Mouse (Mus musculus): ENCODE measurements around the gene Defb5. TPM values are rescaled to one million over a fixed set of nuclear protein-coding genes. Genes with fewer than 3 reads are reported as not detected.
"Not testable (repeated sequence)": the region's sequence is repeated elsewhere in the genome, so short reads cannot be mapped to it uniquely, and the experiment has no call there.

Gene Defb5
- polyA plus RNA-seq (2016; fragmentation: Nextera tagmentation; extraction: Ambion mirVana): not detected in 2 replicates

DNA sequence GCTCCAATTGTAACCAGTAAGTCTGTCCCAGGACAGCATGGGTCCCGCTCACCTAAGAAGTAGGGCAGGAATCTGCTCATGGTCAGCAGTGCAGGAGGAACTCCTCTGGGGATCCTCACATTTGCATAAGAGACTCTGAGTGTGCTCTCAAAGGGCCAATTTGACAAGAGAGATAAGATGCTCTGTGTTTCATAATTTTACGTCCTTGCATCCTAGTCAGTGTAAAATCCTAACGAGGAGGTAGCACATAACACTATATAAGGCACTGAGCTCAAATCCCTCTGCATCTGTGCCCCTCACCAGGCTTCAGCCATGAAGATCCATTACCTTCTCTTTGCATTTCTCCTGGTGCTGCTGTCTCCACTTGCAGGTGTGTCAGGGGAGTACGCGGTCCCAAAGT, at the start of gene Defb5:
Gene Defb5, plus strand, starts transcription at position 301 of the 400 bp plus-strand sequence.
- Histone ChIP-seq H3K27ac (no peak within 1 kb of the TSS), H3K4me1 (no peaks in the 10 kb centered on the region), H3K4me3 (no peak within 1 kb of the TSS), H3K9me3 (replicated peaks) (peaks cover 10% of the 10 kb centered on the region; the same call in 1 of the 2 replicates), H3K4me2 (replicated peaks) (no peak within 1 kb of the TSS), H3K27me3 (no peaks in the 10 kb centered on the region), H3K9ac (no peak within 1 kb of the TSS), H3K36me3 (no peaks in the 10 kb centered on the region)
- no peak for ATAC-seq (ENCODE audit: low FRiP score)
- 95% methylated on average over 5 of the region's 5 CpGs for WGBS

DNA sequence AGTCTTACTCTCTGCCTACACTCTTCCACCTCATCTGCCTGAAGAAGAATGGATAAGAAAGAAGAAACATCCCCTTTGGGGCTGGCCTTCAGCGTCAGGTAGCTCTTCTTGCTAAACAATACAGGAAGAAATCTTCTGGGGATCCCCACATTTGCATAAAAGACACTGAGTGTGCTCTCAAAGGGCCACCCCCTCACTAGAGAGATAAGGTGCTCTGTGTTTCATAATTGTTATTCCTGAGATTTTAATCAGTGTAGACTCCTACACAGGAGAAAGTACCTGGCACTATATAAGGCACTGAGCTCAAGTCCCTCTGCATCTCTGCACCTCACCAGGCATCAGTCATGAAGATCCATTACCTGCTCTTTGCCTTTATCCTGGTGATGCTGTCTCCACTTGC, 22.2 kb upstream of the Defb5 start, which contains the start of gene Defb6:
Gene Defb6, plus strand, starts transcription at position 318 of the 400 bp plus-strand sequence.
- H3K4me3 ChIP-seq: no peak within 1 kb of the TSS
- H3K36me3 ChIP-seq: no peaks in the 10 kb centered on the region
- WGBS: 75% methylated on average over 1 of the region's 1 CpGs
- no peaks in the 10 kb centered on the region for H3K9me3 ChIP-seq (replicated peaks)
- no peaks in the 10 kb centered on the region for H3K4me1 ChIP-seq
- no peak within 1 kb of the TSS for H3K4me2 ChIP-seq (replicated peaks)
- H3K27me3 ChIP-seq: no peaks in the 10 kb centered on the region
- no peak within 1 kb of the TSS for H3K9ac ChIP-seq
- no peak for ATAC-seq (ENCODE audit: low FRiP score)
- no peak within 1 kb of the TSS for H3K27ac ChIP-seq

DNA sequence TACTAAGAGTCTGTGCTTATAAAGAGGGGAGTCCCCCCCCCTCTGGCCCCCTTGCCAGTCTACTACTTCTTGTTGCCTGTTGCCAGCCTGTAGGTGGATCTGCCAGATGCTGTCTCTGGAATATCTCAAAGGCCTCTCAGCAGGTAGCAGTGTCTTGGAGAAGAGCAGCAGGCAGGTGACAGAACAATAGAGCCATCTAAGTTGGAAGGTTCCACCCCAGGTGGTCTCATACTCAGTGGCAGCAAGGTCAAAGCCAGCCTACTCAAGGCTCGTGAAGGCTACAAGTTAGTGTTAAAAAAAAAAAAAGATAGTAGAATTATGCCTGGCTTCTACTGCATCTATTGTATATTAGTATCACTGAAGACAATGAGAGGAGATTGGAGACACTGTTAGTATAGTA, 9.3 kb upstream of the Defb5 start:
- H3K36me3 ChIP-seq: no peaks in the 10 kb centered on the region
- no peak overlapping the region for H3K4me2 ChIP-seq (replicated peaks)
- no peak overlapping the region for H3K4me3 ChIP-seq
- H3K27ac ChIP-seq: no peak overlapping the region
- WGBS: 61% methylated on average over 1 of the region's 1 CpGs
- ATAC-seq (ENCODE audit: low FRiP score): no peak
- H3K4me1 ChIP-seq: no peaks in the 10 kb centered on the region
- H3K27me3 ChIP-seq: no peaks in the 10 kb centered on the region
- H3K9ac ChIP-seq: no peak overlapping the region
- H3K9me3 ChIP-seq (replicated peaks): no peaks in the 10 kb centered on the region

DNA sequence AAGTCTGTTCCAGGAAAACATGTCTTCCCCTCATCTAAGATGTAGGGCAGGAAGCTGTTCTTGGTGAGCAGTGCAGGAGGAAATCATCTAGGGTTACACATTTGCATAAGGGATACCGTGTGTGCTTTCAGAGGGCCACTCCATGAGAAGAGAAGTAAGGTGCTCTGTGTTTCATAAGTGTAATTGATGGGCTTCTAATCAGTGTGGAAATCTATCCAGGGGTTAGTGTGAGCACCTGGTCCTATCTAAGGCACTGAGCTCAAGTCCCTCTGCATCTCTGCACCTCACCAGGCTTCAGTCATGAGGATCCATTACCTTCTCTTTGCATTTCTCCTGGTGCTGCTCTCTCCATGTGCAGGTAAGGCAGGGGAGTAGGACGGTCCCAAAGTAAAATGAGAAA, 7.8 kb upstream of the Defb5 start, which contains the start of gene Defb46:
Gene Defb46, plus strand, starts transcription at position 301 of the 400 bp plus-strand sequence.
- 78% methylated on average over 2 of the region's 2 CpGs for WGBS
- H3K4me1 ChIP-seq: no peaks in the 10 kb centered on the region
- H3K27ac ChIP-seq: no peak within 1 kb of the TSS
- H3K9me3 ChIP-seq (replicated peaks): peaks cover 4% of the 10 kb centered on the region; the same call in 1 of the 2 replicates
- no peak within 1 kb of the TSS for H3K4me2 ChIP-seq (replicated peaks)
- H3K27me3 ChIP-seq: no peaks in the 10 kb centered on the region
- H3K4me3 ChIP-seq: no peak within 1 kb of the TSS
- H3K9ac ChIP-seq: no peak within 1 kb of the TSS
- no peaks in the 10 kb centered on the region for H3K36me3 ChIP-seq
- ATAC-seq (ENCODE audit: low FRiP score): no peak

DNA sequence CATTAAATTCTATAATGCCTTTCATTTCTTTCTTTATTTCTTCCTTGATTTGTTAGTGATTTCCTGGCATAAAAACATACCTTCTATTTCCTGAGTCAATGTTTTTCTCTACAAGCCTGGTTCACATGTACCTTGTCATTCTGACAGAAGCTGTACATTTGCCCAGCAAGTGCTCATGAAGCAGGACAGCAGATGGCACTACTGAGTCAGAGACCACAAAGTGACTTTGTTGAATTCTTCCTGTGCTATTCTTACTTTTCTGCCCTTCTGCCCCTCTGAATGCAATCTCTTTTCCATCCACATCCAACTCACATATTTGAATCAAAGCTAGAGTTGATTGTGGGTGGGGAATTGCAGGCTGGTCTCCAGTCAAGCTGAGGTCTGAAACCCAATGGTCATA, 10.8 kb downstream of the Defb5 start:
- Histone ChIP-seq H3K27ac (no peak overlapping the region), H3K4me2 (replicated peaks) (no peak overlapping the region), H3K4me1 (no peaks in the 10 kb centered on the region), H3K27me3 (no peaks in the 10 kb centered on the region), H3K9ac (no peak overlapping the region), H3K4me3 (no peak overlapping the region), H3K9me3 (replicated peaks) (0 out of 2 replicates have a peak, but pooled peaks cover 4% of the 10 kb centered on the region), H3K36me3 (no peaks in the 10 kb centered on the region)
- ATAC-seq (ENCODE audit: low FRiP score): no peak

DNA sequence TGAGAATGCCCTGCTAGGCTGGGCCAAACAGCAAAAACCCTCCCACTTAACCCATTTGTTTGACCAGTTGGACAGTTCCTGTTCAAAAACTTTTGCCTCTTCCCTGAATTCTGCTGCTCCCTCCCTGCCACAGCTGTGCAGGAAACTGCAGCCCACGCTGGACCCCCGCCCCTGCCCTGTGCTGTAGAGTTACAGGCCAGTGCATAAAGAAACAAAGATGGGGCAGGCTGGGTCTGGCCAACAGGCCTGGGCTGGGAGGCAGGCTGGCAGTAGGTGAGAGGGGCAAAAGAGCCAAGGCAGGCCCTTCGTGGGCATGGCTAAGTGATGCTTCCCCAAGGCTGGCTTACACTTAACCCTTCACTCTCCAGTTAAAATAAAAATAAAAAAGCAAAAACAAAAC, 12.3 kb downstream of the Defb5 start:
- Histone ChIP-seq H3K27ac (no peak overlapping the region), H3K4me2 (replicated peaks) (no peak overlapping the region), H3K36me3 (no peaks in the 10 kb centered on the region), H3K4me3 (no peak overlapping the region), H3K4me1 (no peaks in the 10 kb centered on the region), H3K9ac (no peak overlapping the region), H3K27me3 (no peaks in the 10 kb centered on the region), H3K9me3 (replicated peaks) (0 out of 2 replicates have a peak, but pooled peaks cover 4% of the 10 kb centered on the region)
- WGBS: 44% methylated on average over 3 of the region's 3 CpGs
- ATAC-seq (ENCODE audit: low FRiP score): no peak

DNA sequence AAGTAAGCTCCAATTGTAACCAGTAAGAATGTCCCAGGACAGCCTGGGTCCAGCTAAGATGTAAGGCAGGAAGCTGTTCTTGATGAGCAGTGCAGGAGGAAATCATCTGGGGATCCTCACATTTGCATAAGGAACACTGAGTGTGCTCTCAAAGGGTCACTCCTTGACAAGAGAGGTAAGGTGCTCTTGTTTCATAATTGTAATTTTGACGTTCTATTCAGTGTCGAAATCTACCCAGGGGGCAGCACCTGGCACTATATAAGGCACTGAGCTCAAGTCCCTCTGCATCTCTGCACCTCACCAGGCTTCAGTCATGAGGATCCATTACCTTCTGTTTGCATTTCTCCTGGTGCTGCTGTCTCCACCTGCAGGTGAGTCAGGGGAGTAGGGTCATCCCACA, 45.7 kb downstream of the Defb5 start, which contains the start of gene Defb3:
Gene Defb3, plus strand, starts transcription at position 301 of the 400 bp plus-strand sequence.
- H3K4me3 ChIP-seq; H3K27me3 ChIP-seq; ATAC-seq (ENCODE audit: low FRiP score); H3K4me2 ChIP-seq (replicated peaks); H3K36me3 ChIP-seq; H3K9ac ChIP-seq; H3K9me3 ChIP-seq (replicated peaks); H3K4me1 ChIP-seq; H3K27ac ChIP-seq: not testable (repeated sequence)
- WGBS: 52% methylated on average over 2 of the region's 2 CpGs

DNA sequence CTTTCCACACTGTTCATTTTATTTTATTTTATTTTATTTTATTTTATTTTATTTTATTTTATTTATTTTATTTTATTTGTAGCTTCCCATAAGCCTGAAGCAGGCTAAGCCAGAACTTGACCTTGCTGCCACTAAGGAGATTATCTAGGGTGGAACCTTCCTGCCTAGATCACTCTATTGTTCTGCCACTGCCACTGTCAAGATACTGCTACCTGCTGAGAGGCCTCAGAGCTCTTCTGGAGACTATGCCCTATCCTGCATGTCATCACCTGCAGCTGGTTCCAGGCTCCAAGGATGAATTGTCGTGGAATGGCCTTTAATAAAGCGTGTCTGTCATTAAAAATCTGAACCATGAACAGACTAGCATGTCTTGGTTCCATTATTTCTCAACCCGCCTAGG, 51.0 kb downstream of the Defb5 start:
- H3K9ac ChIP-seq; H3K27me3 ChIP-seq; H3K36me3 ChIP-seq; H3K9me3 ChIP-seq (replicated peaks); ATAC-seq (ENCODE audit: low FRiP score); H3K27ac ChIP-seq; H3K4me3 ChIP-seq; H3K4me2 ChIP-seq (replicated peaks); H3K4me1 ChIP-seq: not testable (repeated sequence)
- 61% methylated on average over 3 of the region's 3 CpGs for WGBS

Other genes starting within 250 kb of the Defb5 start
- not detected in 2 replicates for gene Defb38, start 221.0 kb upstream of the Defb5 start, polyA plus RNA-seq (2016; fragmentation: Nextera tagmentation; extraction: Ambion mirVana)
- not detected in 2 replicates for gene Defb39, start 182.8 kb upstream of the Defb5 start, polyA plus RNA-seq (2016; fragmentation: Nextera tagmentation; extraction: Ambion mirVana)
- gene Defb12, start 132.7 kb upstream of the Defb5 start, polyA plus RNA-seq (2016; fragmentation: Nextera tagmentation; extraction: Ambion mirVana): not detected in 2 replicates
- not detected in 2 replicates for gene Defb34, start 123.8 kb upstream of the Defb5 start, polyA plus RNA-seq (2016; fragmentation: Nextera tagmentation; extraction: Ambion mirVana)
- gene Gm45826, start 106.8 kb upstream of the Defb5 start, polyA plus RNA-seq (2016; fragmentation: Nextera tagmentation; extraction: Ambion mirVana): not detected in 2 replicates
- not detected in 2 replicates for gene Defb14, start 53.2 kb upstream of the Defb5 start, polyA plus RNA-seq (2016; fragmentation: Nextera tagmentation; extraction: Ambion mirVana)
- not detected in 2 replicates for gene Defb4, start 48.9 kb upstream of the Defb5 start, polyA plus RNA-seq (2016; fragmentation: Nextera tagmentation; extraction: Ambion mirVana)
- not detected in 2 replicates for gene Defb6, start 22.1 kb upstream of the Defb5 start, polyA plus RNA-seq (2016; fragmentation: Nextera tagmentation; extraction: Ambion mirVana)
- not detected in 2 replicates for gene Defb46, start 7.7 kb upstream of the Defb5 start, polyA plus RNA-seq (2016; fragmentation: Nextera tagmentation; extraction: Ambion mirVana)
- gene Defb3, start 45.8 kb downstream of the Defb5 start, polyA plus RNA-seq (2016; fragmentation: Nextera tagmentation; extraction: Ambion mirVana): not detected in 2 replicates
- gene Defb8, start 200.0 kb downstream of the Defb5 start, polyA plus RNA-seq (2016; fragmentation: Nextera tagmentation; extraction: Ambion mirVana): not detected in 2 replicates
- not detected in 2 replicates for gene Defb7, start 247.5 kb downstream of the Defb5 start, polyA plus RNA-seq (2016; fragmentation: Nextera tagmentation; extraction: Ambion mirVana)